Mouse (Mus musculus) testis, adult 2 months (tissue): ENCODE measurements around the gene Wnt9a. TPM values are rescaled to one million over a fixed set of nuclear protein-coding genes. Genes with fewer than 3 reads are reported as not detected.

Source experiments
- H3K27ac ChIP-seq: fragments of 200-500 bp; 2 replicates; pipeline ENCODE4 v1.5.1; 2012; ENCODE audit warnings: low read depth, low read length; ENCODE audit not compliant: control insufficient read depth, insufficient read depth
- H3K27me3 ChIP-seq: fragments of 200-500 bp; 2 replicates; pipeline ENCODE4 v1.6.1; 2012; ENCODE audit warnings: mild to moderate bottlenecking, low read length, moderate library complexity; ENCODE audit not compliant: control insufficient read depth, insufficient read depth
- H3K36me3 ChIP-seq: fragments of 200-500 bp; 2 replicates; pipeline ENCODE4 v1.6.1; 2012; ENCODE audit warnings: mild to moderate bottlenecking, low read length; ENCODE audit not compliant: control insufficient read depth, insufficient read depth
- H3K4me1 ChIP-seq: fragments of 200-500 bp; 2 replicates; pipeline ENCODE4 v1.6.1; 2012; ENCODE audit warnings: low read length; ENCODE audit not compliant: control insufficient read depth, insufficient read depth
- H3K4me3 ChIP-seq: fragments of 200-500 bp; 2 replicates; pipeline ENCODE4 v1.5.1; 2012; ENCODE audit warnings: low read depth, mild to moderate bottlenecking, low read length, moderate library complexity, mixed read lengths; ENCODE audit not compliant: control insufficient read depth
- CTCF ChIP-seq: fragments of 200-500 bp; IDR thresholded peaks from 2 replicates; pipeline ENCODE4 v1.5.1; 2012; ENCODE audit warnings: low read depth, mild to moderate bottlenecking, inconsistent platforms, low read length, moderate library complexity; ENCODE audit not compliant: control insufficient read depth, insufficient read depth, insufficient replicate concordance
- POLR2A ChIP-seq: fragments of 200-500 bp; IDR thresholded peaks from 2 replicates; pipeline ENCODE4 v1.6.1; 2012; ENCODE audit warnings: low read depth, mild to moderate bottlenecking, inconsistent platforms, low read length, moderate library complexity; ENCODE audit not compliant: control insufficient read depth
- polyA plus RNA-seq: library from polyadenylated mRNA; depleted of rRNA; stranded (reverse); fragments of >200 nt; gene quantifications from 2 replicates; pipeline ENCODE4 v1.2.3, GENCODE M21; 2012; rRNA removed

Wnt9a gene
- polyA plus RNA-seq: 0.40 and 0.63 TPM in 2 replicates

- H3K27me3 ChIP-seq: no peaks in the 10 kb centered on the region
- peaks cover 19% of the 10 kb centered on the region for H3K4me1 ChIP-seq
- H3K27ac ChIP-seq: no peak within 1 kb of the TSS
- H3K4me3 ChIP-seq: peak within 1 kb of the TSS; percentile 69
- H3K36me3 ChIP-seq: no peaks in the 10 kb centered on the region
- TF ChIP-seq CTCF (no peak), POLR2A (no peak)
These were observed at the start of gene Wnt9a for GRCm38 (mm10) chr11:59306461-59307421. Wnt9a (plus strand) TSS chr11:59306928.

- Histone ChIP-seq H3K4me1 (peaks cover 8% of the 10 kb centered on the region), H3K36me3 (no peaks in the 10 kb centered on the region), H3K27me3 (no peaks in the 10 kb centered on the region), H3K27ac (no peak overlapping the region), H3K4me3 (no peak overlapping the region)
- no peak for TF ChIP-seq CTCF
- no peak for TF ChIP-seq POLR2A
These were observed 47.1 kb upstream of the Wnt9a start for GRCm38 (mm10) chr11:59259647-59260046.

- no peaks in the 10 kb centered on the region for H3K27me3 ChIP-seq
- H3K36me3 ChIP-seq: no peaks in the 10 kb centered on the region
- H3K27ac ChIP-seq: no peak overlapping the region
- H3K4me3 ChIP-seq: no peak overlapping the region
- peaks cover 9% of the 10 kb centered on the region for H3K4me1 ChIP-seq
- TF ChIP-seq CTCF: no peak
- TF ChIP-seq POLR2A: no peak
These were observed 45.8 kb upstream of the Wnt9a start for GRCm38 (mm10) chr11:59260706-59261493.

- peaks cover 9% of the 10 kb centered on the region for H3K4me1 ChIP-seq
- H3K27me3 ChIP-seq: no peaks in the 10 kb centered on the region
- no peaks in the 10 kb centered on the region for H3K36me3 ChIP-seq
- peak overlapping the region; percentile 59 for H3K4me3 ChIP-seq
- no peak overlapping the region for H3K27ac ChIP-seq
- TF ChIP-seq POLR2A (no peak), CTCF (no peak)
These were observed 44.4 kb upstream of the Wnt9a start for GRCm38 (mm10) chr11:59262308-59262707.

- H3K4me1 ChIP-seq: peaks cover 9% of the 10 kb centered on the region
- no peak for TF ChIP-seq POLR2A
- no peak for TF ChIP-seq CTCF
- no peaks in the 10 kb centered on the region for H3K36me3 ChIP-seq
- H3K27me3 ChIP-seq: no peaks in the 10 kb centered on the region
- peak overlapping the region; percentile 37 for H3K4me3 ChIP-seq
- H3K27ac ChIP-seq: no peak overlapping the region
These were observed 42.7 kb upstream of the Wnt9a start for GRCm38 (mm10) chr11:59263870-59264563.

GRCm38 (mm10) chr11:59264593-59264992 lies 42.1 kb upstream of the Wnt9a start:
- Histone ChIP-seq H3K4me1 (peaks cover 9% of the 10 kb centered on the region), H3K36me3 (no peaks in the 10 kb centered on the region), H3K27ac (no peak overlapping the region), H3K4me3 (no peak overlapping the region; the same call in 1 of the 2 replicates), H3K27me3 (no peaks in the 10 kb centered on the region)
- TF ChIP-seq POLR2A (no peak), CTCF (no peak)

GRCm38 (mm10) chr11:59265154-59265813 lies 41.4 kb upstream of the Wnt9a start:
- Histone ChIP-seq H3K4me1 (peaks cover 9% of the 10 kb centered on the region), H3K36me3 (no peaks in the 10 kb centered on the region), H3K27me3 (no peaks in the 10 kb centered on the region), H3K4me3 (no peak overlapping the region), H3K27ac (no peak overlapping the region)
- TF ChIP-seq CTCF (no peak), POLR2A (no peak)
